Mouse (Mus musculus) cerebellum, adult 2 months (tissue): ENCODE measurements at regions not wholly inside any gene's neighbourhood (a gene's known extent, or its start where the extent isn't known, plus 50 kb on each side); places are given as distances from the start of the nearest gene placed in this dataset.

Experiments used
- DNase-seq, 2 experiments: peaks; one replicate each; pipeline ENCODE4 v3.0.0; 2021
- H3K27ac ChIP-seq: fragments of 200-500 bp; 2 replicates; pipeline ENCODE4 v1.5.1; 2012; ENCODE audit warnings: low read length, control low read depth, inconsistent platforms; ENCODE audit not compliant: insufficient read depth
- H3K27me3 ChIP-seq: fragments of 200-500 bp; 2 replicates; pipeline ENCODE4 v1.6.1; 2012; ENCODE audit warnings: inconsistent platforms, mild to moderate bottlenecking, low read length, moderate library complexity; ENCODE audit not compliant: control insufficient read depth, insufficient read depth
- H3K4me1 ChIP-seq: fragments of 200-500 bp; 2 replicates; pipeline ENCODE4 v1.6.1; 2011; ENCODE audit warnings: low read length; ENCODE audit not compliant: control insufficient read depth, insufficient read depth
- H3K4me3 ChIP-seq: fragments of 200-500 bp; replicated peaks from 2 replicates; pipeline ENCODE3; 2011; ENCODE audit warnings: mild to moderate bottlenecking, low read depth, low read length, control low read depth; ENCODE audit not compliant: insufficient read depth
- CTCF ChIP-seq: fragments of 200-500 bp; IDR thresholded peaks from 2 replicates; pipeline ENCODE4 v1.5.1; 2011; ENCODE audit warnings: low read depth, mild to moderate bottlenecking, control low read depth, low read length, moderate library complexity, borderline replicate concordance; ENCODE audit not compliant: insufficient read depth
- POLR2A ChIP-seq: fragments of 200-500 bp; IDR thresholded peaks from 2 replicates; pipeline ENCODE4 v1.6.1; 2011; ENCODE audit warnings: low read length, control low read depth, borderline replicate concordance; ENCODE audit not compliant: insufficient read depth
- WGBS: fragments of 180-500 bp; shearing (Covaris S2); methylation state at CpG from one replicate; pipeline ENCODE4 v1.1.7; 2018; 5-methylcytosine and 5-hydroxymethylcytosine counted together

- 80% methylated on average over 2 of the region's 2 CpGs for WGBS
- Histone ChIP-seq H3K4me1 (peaks cover 4% of the 10 kb centered on the region; the same call in 1 of the 2 replicates), H3K27me3 (no peaks in the 10 kb centered on the region), H3K4me3 (no peak overlapping the region), H3K27ac (no peak overlapping the region)
- DNase-seq: no peak
- no peak for TF ChIP-seq POLR2A
- no peak for TF ChIP-seq CTCF
Measured at GRCm38 (mm10) chr13:99605866-99606605, 89.7 kb upstream of the Map1b start.

- Histone ChIP-seq H3K4me3 (no peak overlapping the region), H3K4me1 (peaks cover 12% of the 10 kb centered on the region), H3K27me3 (no peaks in the 10 kb centered on the region), H3K27ac (no peak overlapping the region)
- peak; percentile 27 to 64 for DNase-seq
- 38% methylated on average over 2 of the region's 2 CpGs for WGBS
- TF ChIP-seq POLR2A (no peak), CTCF (no peak)
Measured at GRCm38 (mm10) chr13:99597891-99598290, 81.6 kb upstream of the Map1b start.

GRCm38 (mm10) chr13:99593846-99594813, 77.8 kb upstream of the Map1b start:
- 67% methylated on average over 17 of the region's 17 CpGs for WGBS
- no peak for DNase-seq
- Histone ChIP-seq H3K27ac (no peak overlapping the region), H3K27me3 (no peaks in the 10 kb centered on the region), H3K4me3 (no peak overlapping the region), H3K4me1 (peaks cover 6% of the 10 kb centered on the region)
- TF ChIP-seq POLR2A: no peak

- no peak for DNase-seq
- H3K4me1 ChIP-seq: peaks cover 5% of the 10 kb centered on the region
- no peak overlapping the region for H3K4me3 ChIP-seq
- no peak overlapping the region for H3K27ac ChIP-seq
- 73% methylated on average over 8 of the region's 8 CpGs for WGBS
- TF ChIP-seq CTCF: no peak
- no peak for TF ChIP-seq POLR2A
- H3K27me3 ChIP-seq: no peaks in the 10 kb centered on the region
Measured at GRCm38 (mm10) chr13:99593243-99593635, 76.9 kb upstream of the Map1b start.

- peak; percentile 55 to 70 for DNase-seq
- 56% methylated on average over 15 of the region's 15 CpGs for WGBS
- Histone ChIP-seq H3K27ac (no peak overlapping the region), H3K4me1 (peaks cover under 1% of the 10 kb centered on the region), H3K27me3 (no peaks in the 10 kb centered on the region), H3K4me3 (no peak overlapping the region)
- TF ChIP-seq POLR2A (no peak), CTCF (no peak)
Measured at GRCm38 (mm10) chr13:99592596-99593242, 76.4 kb upstream of the Map1b start.

GRCm38 (mm10) chr13:99588646-99589045, 72.3 kb upstream of the Map1b start:
- H3K4me1 ChIP-seq: no peaks in the 10 kb centered on the region; the same call in 1 of the 2 replicates
- H3K4me3 ChIP-seq: no peak overlapping the region
- TF ChIP-seq CTCF (no peak), POLR2A (no peak)
- DNase-seq: no peak
- H3K27ac ChIP-seq: no peak overlapping the region
- 84% methylated on average over 8 of the region's 8 CpGs for whole genome bisulfite sequencing
- H3K27me3 ChIP-seq: no peaks in the 10 kb centered on the region

GRCm38 (mm10) chr13:99583841-99584240, 67.5 kb upstream of the Map1b start:
- Histone ChIP-seq H3K4me1 (no peaks in the 10 kb centered on the region), H3K27ac (no peak overlapping the region), H3K4me3 (no peak overlapping the region), H3K27me3 (no peaks in the 10 kb centered on the region)
- no peak for DNase-seq
- 62% methylated on average over 3 of the region's 3 CpGs for WGBS
- no peak for TF ChIP-seq POLR2A
- TF ChIP-seq CTCF: no peak
